Mouse (Mus musculus) C2C12 (cell line): ENCODE results near the gene Zdhhc18.

Experiments used
- CEBPB ChIP-seq: IDR thresholded peaks from one replicate; pipeline ENCODE4 v1.6.1; 2011; ENCODE audit warnings: low read depth, mild to moderate bottlenecking, control low read depth, moderate library complexity
- CTCF ChIP-seq: IDR thresholded peaks from one replicate; pipeline ENCODE4 v1.5.1; 2011; ENCODE audit not compliant: control insufficient read depth, insufficient read depth, insufficient read length
- MAX ChIP-seq: IDR thresholded peaks from one replicate; pipeline ENCODE4 v1.6.1; 2011; ENCODE audit warnings: mild to moderate bottlenecking, control low read depth
- MYOD1 ChIP-seq: IDR thresholded peaks from one replicate; pipeline ENCODE4 v1.6.1; 2011; ENCODE audit warnings: low read depth; ENCODE audit not compliant: control insufficient read depth, insufficient read length
- MYOG ChIP-seq: IDR thresholded peaks from one replicate; pipeline ENCODE4 v1.6.1; 2011; ENCODE audit not compliant: control insufficient read depth, insufficient read length; ENCODE audit errors: extremely low read depth
- USF1 ChIP-seq: IDR thresholded peaks from one replicate; pipeline ENCODE4 v1.6.1; 2011; ENCODE audit warnings: low read depth, mild to moderate bottlenecking, control low read depth, moderate library complexity

GRCm38 (mm10) chr4:133668537-133668936 lies 18.6 kb upstream of the Zdhhc18 start:
- no peak for TF ChIP-seq MAX
- no peak for TF ChIP-seq CTCF
- no peak for TF ChIP-seq USF1
- no peak for TF ChIP-seq MYOG
- no peak for TF ChIP-seq CEBPB
- no peak for TF ChIP-seq MYOD1
